Mouse (Mus musculus): ENCODE data around the gene Abi1.
"Not testable (repeated sequence)": the region's sequence is repeated elsewhere in the genome, so short reads cannot be mapped to it uniquely, and the experiment has no call there.

Abi1 gene

DNA sequence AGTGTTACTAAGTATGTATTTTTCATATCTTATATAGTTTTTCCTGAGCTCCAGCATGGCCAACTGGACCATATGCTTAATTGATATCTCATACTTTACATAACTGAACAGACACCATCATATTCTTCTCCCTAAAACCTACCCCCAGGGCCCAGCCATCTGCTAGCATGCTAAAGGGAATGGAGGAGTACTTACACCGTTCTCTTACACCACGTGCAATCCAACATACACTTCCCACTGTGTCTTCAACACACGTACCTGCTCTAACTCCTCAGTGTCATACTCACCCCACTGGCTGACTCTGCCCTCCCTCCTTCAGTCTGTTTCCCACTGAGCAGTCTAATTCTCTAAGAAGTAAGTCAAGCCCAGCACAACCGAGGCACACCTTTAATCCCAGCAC, 11.2 kb downstream of the Abi1 start:
- no peak for DNase-seq

DNA sequence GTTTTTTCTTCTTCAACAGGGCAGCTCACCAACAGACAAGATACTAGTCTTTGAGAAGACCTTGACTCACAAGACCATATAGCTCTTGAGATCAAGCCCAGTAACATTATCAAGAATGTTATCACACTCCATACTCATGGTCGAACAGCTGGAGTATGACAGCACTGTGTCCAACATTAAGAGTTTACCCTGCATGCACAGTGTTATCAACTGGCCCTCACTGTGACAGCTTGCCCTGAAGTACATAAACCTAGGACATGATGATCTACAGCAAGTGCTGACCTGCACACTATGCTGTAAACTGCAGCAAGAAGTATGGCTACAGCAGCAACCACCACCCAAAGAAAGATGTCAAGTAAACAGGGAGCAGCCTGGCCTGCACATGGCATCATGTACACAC, 13.7 kb downstream of the Abi1 start:
- no peak for DNase-seq

DNA sequence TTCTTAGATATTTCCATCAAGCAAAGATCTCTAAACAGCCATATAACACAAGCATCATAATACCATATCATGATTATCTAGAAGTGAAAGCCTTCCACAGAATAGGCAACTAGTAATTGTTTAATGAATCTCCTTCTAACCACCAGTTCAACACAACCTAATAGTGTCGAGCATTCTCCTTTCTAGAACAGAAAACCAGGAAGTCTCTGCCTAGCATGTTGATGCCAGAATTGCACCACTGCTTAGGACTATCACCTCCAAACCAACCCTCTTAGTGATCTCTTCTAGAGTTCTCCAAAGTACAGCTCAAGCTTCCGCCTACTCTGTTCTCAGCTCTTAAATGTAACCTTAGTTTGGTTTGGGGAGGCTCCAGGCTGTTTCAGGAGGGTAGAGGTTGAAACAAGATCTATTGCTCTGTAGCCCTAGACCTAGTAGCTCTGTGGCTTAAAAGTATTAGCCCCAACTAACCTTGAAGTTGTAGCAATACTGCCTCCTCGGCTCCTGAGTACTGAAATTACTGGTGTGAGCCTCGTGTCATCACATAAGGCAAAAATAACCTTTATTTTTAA, 16.2 kb downstream of the Abi1 start:
- DNase-seq = no peak

DNA sequence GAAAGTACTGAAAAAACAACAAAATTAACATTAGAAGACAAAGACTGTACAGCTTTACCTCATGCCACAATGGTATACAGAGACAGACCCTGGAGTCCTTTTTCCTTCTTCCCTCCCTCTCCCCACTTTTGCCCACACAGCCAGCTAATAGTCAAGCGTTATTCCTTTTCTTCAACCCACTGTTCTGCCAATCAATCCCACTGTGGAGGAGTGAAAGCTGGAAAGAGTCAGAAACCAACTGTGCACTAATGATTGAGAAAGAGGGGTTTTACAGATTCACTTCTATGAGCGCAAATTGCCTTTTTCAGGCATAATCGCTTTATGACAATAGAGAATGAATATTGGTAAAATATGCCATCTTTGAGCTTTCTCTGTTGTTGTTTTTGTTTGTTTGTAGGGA, 17.0 kb downstream of the Abi1 start:
- no peak for DNase-seq

DNA sequence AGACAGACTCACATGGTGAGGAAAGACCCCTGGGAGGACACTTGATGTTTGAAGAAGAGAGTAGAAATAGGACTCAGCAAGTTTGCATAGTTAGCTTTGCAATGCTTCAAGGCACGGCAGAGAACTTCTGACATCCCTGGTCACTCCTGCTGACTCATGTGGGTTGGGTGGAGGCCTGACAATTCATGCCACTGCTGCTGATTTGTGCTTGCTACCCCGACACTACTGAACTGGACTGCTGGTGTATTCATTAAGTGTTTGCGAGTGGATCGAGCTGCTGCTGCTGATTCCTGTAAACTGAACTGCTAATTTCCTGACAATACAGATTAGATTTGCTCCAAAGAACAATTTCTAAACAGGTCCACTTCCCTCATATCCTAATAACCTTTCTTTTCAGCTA, 18.3 kb downstream of the Abi1 start:
- no peak for DNase-seq

DNA sequence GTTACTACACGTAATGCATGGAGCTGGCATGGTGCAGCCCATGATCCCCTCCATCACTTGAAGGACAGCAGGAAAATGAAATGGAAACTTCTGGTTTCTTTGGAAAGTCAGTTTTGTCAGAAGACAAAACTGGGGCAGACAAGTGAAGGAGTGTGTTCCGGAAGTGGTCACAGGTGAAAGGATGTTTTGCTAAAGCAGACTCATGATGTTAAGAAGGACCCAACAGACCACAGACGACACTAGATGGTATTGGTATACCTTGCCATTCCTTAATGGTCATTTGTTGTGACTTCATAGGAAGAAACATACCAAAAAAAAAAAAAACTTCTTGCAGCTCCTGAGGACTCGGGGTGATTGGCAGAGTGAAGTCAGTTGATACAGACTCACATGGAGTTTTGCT, 18.7 kb downstream of the Abi1 start:
- no peak for DNase-seq

DNA sequence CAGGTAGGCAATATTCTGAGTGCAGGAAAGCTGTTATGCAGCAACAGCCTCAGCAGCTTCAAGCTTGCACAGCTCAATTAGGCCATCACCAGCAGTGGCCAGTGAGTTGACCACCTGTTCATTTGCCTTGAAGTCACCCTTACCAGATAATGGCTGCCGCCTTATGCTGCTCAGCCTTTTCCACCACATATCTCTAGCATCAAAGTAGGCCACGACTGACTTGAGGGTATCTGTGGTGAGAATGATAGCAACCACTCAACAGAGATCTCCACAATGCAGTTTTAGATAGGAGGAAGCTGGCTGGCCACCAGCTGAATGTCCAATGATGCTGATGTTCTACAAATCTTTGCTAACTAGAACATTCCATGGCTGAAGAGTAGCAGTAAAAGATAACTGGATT, 20.9 kb downstream of the Abi1 start:
- no peak for DNase-seq

DNA sequence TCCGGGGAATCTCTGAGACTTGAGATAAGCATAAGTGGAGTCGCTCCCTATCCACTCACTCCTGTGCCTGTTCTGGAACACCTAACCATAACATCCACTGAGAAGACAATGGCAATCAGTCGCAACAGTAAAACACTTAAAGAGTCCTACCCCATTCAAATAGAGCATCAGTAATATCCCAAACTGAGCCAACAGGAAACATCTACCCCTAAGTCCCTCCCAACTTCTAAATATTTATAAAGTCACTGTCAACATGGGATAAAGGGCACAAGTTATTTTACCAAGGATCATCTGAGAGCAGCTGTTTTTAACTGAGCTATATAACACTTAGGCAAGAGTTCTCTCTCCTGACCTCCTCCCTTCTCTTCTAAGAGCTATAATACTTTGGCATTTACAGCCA, 23.9 kb downstream of the Abi1 start:
- DNase-seq = no peak

DNA sequence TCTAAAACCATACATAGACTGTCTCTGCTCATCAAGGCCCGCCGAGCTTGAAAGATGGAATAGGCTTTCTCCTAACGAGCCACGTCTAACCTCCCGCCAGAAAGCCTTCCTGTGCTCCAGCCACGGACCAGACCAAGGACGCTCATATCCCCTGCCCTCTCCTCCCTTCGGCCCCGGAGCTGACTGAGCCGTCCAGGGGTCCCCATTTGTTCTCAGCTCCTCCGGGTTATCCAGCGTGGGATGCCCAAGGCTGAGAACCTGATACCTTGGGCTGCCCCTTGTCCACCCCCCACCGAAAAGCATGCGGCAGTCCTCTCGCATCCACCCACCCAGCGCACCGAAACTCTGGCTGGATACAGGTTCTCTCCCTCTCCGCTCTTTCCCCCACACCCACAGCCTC, 24.7 kb downstream of the Abi1 start:
- DNase-seq = no peak

DNA sequence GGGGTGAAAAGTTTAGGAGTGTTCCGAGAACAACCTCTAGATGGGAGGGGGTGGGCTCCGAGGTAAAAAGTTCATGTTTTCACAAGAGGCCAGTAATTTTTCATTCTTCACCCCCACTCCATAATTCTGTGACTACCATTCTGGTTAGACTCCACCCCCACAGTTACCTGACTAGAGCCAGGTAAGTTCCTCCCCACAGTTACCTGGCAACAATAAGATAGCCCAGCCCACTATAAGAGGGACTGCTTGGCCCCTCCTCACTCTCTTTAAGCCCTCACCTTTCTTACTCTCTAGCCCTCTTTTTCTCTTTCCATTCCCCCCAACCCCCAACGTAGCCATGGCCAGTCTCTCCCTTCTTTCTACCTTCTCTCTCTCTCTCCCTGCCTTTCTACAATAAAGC, 25.1 kb downstream of the Abi1 start:
- not testable (repeated sequence) for DNase-seq

DNA sequence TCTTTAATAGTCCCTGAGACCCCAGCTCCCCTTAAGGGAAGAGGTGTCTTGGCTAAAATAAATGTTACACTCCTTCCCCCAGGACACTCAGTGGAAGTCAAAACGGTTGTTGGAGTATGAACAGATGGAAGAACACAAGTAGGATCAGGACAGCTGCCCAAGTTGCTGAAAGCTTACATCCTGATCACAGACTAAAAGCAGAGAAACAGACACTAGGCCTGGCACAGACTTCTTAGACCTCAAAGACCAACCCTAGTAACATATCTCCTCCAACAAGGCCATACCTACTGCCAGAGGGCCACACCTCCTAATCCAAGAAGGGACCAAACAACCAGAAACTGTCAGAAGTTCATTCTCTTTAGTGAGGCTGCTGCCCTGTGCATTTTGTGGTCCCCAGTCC, 31.8 kb downstream of the Abi1 start:
- DNase-seq = no peak

DNA sequence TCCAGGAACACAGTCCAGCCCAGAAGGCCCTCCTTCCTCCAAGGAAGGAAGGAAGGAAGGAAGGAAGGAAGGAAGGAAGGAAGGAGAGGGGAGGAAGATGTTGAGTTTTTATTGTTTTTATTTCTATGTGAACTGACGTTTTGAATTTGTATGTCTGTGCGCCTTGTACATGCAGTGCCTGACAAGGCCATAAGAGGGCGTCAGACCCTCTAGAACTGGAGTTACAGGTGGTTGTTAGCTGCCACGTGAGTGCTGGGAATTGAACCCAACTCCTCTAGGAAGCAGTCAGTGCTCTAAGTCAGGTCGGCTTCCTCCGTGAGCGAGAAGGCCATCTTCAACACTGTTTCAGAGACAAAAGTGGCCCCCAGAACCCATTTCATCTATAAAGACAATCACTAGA, 32.5 kb downstream of the Abi1 start:
- no peak for DNase-seq

DNA sequence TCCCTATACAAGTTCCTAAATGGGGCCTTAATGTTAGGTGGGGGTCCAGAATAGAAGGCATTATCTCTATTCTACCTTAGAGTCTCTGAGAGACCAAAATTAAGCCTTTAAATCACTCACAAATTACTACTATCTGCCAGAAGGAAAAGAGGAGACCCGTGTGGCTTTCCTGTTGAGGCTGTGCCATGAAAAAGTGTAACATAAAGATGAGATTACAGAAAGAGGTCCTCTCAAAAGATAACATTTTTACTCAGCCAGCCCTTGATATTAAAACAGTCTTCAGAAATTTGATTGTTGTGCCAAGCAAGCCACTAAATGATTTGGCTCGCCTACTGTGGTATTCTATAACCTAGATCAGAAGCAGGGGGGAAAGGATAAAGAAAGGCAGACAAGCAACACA, 32.9 kb downstream of the Abi1 start:
- DNase-seq = no peak

DNA sequence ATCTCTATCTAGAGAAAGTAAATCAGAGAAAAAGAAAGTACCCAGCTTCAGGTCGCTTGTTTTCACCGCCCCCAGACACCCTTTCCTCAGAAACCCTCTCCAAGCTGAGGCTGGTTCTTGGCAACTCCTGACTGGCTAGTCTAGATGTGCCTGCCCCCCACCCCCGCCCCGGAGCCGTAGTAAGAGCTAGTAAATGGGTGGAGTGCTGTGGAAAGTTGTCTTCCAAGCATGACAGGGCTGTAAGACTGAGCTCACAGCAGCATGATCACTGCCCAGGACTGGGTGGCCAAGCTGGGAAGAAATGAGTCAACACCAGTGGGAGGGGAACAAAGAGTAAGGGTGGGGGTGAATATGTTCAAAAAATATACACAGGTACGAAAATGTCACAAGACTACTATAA, 33.8 kb downstream of the Abi1 start:
- DNase-seq = no peak

DNA sequence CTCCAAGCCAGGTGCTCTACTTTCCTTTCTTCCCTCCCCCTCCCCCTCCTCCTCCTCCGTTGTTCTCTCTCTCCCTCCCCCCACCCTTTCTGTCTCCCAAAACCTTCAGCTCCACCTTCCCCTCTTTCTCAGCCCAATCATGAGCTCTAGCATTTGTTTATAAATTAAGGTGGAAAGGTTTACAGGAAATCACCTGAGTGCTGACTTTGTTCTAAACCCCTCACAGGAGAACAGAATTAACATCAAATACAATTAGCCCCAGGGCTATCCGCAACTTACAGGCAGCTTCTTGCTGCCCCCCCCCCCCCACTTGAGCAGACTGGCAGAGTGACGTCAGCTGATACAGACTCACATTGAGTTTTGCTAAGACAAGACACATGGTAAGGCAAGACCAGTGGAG, 37.4 kb downstream of the Abi1 start:
- DNase-seq = no peak

DNA sequence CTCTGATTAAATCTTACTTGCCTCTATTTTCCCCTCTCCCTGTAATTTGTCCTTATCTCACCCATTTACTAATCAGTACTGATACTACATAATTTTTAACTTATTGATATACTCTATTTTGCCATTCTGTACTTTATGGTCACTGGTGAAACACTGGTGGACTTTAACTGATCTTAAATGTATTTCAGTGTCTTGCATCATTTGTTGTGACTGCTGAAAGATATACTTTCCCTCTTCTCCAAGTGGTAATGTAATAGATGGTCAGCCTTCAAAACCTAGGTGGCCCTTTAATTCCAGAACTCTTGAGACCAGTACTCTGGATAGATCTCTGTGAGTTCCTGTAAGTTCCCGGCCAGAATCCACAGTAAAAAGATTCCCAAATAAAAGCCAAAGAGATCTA, 40.4 kb downstream of the Abi1 start:
- DNase-seq = no peak

DNA sequence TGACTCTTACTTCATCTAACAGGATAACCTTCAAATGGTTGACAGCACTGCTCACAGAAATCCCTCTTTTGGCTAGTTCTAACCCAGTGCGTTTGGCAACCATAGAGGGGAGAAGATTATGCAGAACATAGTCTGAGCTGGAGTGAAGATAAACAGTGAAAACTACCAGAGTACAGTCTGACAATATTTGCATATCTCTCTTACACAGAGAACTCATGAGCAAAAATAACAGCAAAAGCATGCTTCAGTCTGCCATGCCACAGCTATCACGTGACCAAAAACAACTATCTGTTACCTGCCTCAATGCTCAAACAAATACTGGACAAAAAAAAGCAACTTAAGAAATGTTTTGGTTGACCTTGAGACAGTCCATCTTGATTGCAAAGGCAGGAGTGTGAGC, 41.2 kb downstream of the Abi1 start:
- no peak for DNase-seq

DNA sequence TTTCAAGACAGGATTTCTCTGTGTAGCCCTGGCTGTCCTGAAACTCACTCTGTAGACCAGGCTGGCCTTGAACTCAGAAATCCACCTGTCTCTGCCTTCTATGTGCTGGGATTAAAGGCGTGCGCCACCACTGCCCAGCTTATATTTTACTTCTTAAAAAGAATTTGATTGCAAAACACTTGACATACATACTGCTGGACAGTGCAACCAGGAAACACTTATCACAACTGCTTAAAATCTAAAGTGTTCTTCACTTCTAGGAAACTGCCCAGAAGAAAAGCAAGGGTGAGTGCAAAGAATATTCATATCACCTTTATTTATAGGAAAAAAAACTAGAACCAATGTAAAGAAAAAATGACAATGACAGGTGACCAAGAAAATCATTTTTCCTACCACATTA, 42.0 kb downstream of the Abi1 start:
- DNase-seq = no peak

DNA sequence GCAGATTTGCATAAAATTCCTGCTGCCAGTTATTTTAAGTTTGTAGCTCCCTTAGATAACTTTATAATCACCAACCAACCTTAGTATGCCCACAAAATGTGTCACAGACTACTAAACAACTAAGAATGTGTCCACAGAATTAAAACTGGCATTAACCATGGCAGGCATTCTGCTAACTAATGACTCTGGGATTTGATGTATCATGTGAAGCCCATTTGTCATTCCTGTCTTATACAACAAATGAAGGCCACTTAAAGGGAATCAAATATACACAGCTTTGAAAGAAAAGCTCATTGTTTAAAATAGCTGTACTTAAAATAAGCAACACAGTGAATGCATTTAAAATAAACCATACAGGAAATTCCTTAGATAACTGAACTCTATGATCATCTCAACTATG, 44.0 kb downstream of the Abi1 start:
- no peak for DNase-seq

DNA sequence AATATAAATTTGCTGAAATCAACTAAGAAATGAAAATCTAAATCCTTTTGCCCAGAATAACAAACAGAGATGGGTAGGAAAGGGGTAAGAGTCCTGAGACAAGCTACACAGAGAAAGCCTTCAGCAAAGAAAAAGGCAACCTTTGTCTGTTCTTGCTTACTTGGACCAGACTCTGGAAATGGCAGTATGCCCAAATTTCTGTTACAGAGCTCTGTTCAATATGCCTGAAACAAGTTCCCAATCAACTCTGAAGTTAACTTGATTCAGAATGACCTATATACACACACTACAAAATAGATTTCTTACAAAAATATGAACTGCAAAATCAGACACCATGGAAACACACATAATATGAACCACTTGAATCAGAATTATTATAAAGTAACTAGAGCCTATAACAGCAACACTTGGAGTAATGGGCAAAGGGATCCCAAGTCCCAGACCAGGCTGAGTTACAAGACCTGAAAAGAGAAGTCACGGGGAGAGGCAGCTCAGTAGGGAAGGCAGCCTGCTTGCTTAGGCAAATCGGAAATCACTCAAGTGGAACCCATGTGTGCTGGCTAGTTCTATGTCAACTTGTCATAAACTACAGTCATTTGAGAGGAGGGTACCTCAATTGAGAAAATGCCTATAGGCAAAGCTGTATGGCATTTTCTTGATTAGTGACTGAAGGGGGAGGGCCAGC, 53.9 kb downstream of the Abi1 start:
- no peak for DNase-seq

DNA sequence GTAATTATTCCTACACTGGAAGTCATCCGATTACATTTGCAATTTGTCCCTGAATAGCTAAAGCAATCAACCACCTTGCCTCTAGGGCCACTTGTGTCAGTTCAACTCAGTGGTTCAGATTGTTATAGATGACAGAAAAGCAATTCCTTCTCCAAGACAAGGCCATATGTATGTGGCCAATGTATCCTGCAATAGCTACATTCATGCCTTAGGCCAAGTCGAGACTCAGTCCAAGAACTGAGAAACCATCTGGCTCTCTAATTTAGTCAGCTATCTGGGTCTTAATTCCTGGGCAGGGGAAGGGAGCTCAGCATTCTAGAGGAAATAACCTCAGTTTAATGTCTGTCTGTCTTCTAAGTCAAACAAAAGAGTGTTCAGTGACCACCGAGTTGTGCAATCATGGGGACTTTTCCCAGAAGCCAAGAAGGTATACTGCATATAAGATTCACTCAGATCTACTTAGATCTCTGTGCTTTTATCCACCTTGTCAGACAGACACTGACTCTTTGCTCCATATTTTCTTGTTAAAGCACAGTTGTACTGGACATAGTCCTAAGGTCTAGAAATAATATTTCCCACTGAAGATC, 62.6 kb downstream of the Abi1 start:
- DNase-seq = peak; percentile 35

DNA sequence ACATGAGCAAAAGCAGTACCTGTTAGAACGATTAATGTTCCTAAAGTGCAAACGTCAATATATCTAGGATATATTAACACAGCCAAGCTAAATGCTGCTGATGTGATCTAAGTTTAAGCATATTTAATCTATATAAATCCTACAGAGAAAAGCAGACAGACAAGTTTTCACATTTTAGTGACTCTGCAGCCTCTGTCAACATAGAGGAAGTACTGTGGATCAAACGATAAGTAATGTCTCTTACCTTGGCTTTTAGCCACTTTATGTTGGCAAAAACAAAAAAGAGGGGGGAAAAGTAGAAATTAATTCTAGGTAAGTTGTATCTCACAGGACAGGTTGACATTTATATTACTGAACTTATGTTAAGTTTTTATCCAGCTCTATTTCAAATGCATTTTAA, 77.1 kb downstream of the Abi1 start:
- DNase-seq = no peak

DNA sequence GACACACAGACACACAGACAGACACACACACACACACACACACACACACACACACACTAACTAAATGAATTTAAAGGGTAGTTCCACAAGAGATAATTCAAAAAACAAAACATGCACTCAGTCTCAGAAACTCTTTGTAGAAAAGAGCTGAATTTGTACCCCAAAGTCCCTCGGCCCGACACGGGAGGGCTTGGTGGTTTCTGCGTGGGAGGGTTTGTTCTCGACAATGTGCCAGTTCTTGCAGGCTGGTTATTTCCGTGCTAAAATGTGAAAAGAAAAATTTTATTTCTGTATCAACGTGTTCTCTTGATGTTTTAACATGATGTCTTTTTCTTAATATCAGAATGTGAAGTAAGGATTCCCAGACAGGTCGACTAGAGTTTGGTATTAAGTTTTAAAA, 77.8 kb downstream of the Abi1 start:
- DNase-seq = no peak

DNA sequence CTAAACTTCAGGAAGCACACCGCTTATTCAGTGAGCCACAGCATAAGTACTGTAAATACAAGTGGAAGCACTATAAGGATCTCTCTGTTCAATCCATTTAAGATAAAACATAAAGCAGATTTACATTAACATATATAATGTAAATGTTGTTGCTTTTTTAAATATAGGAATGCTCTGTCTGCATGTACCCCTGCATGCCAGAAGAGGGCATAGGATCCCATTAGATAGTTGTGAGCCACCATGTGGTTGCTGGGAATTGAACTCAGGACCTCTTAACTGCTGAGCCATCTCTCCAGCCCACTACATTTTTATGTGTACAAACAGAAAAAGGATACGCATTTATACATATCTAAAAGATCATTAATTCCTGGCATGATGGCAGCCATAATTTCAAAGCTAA, 78.4 kb downstream of the Abi1 start:
- no peak for DNase-seq

DNA sequence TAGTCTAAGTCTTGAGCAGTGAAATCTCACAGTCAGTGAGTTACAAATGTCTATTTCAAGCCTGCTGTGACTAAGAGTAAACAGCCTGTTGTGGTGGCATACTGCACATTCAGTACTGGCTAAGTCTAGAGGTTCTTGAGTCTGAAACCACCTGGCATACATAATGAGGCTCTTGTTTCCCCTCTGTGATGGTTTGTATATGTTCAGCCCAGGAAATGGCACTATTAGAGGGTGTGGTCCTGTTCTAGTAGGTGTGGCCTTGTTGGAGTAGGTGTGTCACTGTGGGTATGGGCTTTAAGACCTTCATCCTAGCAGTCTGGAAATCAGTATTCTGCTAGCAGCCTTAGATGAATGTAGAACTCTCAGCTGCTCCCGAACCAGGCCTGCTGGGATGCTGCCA, 82.6 kb downstream of the Abi1 start:
- DNase-seq = no peak

Measured in cerebellum, adult 11 months (tissue).